Mouse (Mus musculus): ENCODE measurements around the gene Prr19.

Prr19 gene

DNA sequence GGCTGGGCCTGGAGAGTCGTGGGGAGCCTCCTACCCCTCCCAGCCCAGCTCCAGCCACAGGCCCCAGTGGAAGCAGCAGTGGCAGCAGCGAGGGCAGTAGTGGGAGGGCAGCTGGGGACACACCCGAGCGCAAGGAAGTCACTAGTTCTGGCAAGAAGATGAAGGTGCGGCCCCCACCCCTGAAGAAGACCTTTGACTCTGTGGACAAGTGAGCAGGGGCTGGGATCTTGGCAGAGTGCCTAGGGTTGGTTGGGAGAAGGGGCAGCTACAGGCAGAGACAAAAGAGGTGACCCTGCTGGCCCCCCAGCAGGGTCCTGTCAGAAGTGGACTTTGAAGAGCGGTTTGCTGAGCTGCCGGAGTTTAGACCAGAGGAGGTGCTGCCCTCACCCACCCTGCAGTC is 9.1 kb upstream of the Prr19 start:
- no peak for DNase-seq (ENCODE audit: low spot score in 2 of 2)

- DNase-seq (ENCODE audit: low spot score in 2 of 2): no peak
Observed at GRCm38 (mm10) chr7:25293191-25293739, 7.9 kb upstream of the Prr19 start.

- no peak for DNase-seq (ENCODE audit: low spot score in 2 of 2)
Observed at GRCm38 (mm10) chr7:25294495-25294894, 6.7 kb upstream of the Prr19 start.

DNA sequence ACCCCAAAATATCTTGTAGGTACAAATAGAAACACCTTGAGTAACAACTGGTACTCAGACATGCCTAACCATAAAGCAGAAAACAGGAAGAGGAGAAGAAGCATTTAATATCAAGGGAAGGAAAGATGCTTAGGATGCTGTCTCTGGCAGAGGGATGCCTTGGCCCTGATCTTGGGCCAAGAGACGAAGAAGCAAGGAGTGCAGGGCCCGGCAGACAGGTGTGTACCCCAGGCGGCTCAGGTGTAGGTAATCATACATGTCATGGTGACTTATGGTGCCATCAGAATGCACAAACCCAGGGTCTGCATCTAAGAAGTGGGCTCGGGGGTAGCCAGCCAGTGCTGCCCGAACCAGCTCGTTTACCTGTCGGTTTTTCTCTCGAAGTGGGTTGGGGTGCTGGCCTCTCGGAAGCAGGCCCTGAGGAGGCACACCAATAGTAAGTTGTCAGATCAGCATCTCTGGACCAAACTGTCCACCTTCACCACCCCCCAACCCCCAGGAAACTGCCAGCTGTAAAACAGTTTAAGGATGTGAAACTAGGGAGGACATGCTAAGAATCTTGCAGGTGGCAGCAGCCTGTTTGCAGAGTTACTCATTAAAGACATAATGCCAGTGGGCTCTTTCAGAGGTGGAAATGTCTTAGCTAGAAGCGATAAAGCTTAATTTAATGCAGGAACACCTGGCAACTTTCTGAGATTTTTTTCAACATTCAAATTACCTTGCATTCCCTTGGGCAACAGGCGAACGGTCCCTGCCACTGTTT is 6.1 kb upstream of the Prr19 start:
- DNase-seq (ENCODE audit: low spot score in 2 of 2): no peak

DNA sequence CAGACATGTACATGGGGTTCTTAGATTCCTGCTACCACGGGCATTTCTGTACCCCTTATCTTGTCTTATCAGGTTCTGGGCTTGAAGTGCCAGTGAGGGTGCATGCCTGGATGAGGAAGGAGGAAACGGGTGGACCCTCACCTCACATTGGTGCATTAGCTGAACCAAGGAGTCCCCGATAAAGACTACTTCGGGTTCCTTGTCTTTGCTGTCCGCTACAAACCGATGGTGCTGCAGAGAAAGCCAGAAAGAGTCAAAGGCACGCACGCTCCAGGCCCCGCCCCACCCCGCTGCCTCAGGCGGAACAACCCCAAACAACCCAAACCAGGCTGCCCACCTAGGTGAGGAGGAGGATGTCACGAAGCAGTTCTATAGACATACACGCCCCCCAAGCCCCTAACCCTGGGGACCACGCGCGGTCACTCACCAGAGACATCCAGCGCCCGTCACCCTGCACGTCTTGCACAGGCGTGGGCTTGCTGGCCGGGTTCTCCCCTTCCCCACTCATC is 4.2 kb upstream of the Prr19 start:
- DNase-seq (ENCODE audit: low spot score in 2 of 2): peak in 1 of 2 experiments; percentile 29

DNA sequence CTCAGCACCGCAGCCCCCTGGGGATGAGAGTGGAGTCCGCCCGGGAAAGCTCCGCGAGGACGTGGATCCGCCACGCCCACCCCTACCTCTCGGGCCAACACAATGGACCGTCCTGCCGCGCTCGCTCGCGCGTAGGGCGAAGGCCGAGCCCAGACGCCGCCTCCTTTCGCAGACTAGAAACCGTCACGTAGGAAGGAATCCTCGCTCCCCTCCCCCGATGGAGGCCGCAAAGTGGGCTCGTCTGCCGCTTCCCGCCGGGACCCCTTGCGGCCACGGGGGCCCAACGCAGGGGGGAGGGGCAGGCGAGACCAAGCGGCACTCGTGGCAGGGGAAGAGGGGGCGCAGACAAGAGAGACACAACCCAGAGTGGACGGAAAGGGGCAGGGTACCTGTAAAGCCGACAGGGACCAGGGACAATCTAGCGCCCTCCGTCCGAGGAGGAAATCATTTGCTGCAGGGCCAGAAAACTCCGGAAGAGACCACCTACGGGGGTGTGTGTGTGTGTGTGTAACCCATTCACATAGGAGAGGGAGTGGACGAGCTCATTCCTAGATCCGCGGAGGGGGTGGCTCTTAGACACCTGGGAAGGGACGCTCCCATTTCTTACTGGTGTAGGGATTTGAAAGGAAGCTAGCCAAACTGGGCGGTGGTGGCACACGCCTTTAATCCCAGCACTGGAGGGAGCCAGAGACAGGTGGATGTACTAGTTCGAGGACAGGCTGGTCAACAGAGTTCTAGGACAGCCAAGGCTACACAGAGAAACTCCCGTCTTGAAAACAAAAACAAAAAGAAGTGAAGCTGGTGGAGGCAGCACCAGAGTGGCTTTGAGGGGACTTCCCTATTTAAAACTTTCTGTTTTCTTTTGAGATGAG is 3.5 kb upstream of the Prr19 start, which contains the start of gene Pafah1b3:
Pafah1b3 (minus strand) TSS at position 533 of the 872 bp plus-strand sequence.
- DNase-seq (ENCODE audit: low spot score in 2 of 2): peak; percentile 81 to 86

- DNase-seq (ENCODE audit: low spot score in 2 of 2): no peak
Observed at GRCm38 (mm10) chr7:25303003-25303684, 1.9 kb downstream of the Prr19 start.

GRCm38 (mm10) chr7:25303685-25304006 is 2.4 kb downstream of the Prr19 start:
- no peak for DNase-seq (ENCODE audit: low spot score in 2 of 2)

GRCm38 (mm10) chr7:25305481-25305880 is 4.3 kb downstream of the Prr19 start:
- DNase-seq (ENCODE audit: low spot score in 2 of 2): no peak

DNA sequence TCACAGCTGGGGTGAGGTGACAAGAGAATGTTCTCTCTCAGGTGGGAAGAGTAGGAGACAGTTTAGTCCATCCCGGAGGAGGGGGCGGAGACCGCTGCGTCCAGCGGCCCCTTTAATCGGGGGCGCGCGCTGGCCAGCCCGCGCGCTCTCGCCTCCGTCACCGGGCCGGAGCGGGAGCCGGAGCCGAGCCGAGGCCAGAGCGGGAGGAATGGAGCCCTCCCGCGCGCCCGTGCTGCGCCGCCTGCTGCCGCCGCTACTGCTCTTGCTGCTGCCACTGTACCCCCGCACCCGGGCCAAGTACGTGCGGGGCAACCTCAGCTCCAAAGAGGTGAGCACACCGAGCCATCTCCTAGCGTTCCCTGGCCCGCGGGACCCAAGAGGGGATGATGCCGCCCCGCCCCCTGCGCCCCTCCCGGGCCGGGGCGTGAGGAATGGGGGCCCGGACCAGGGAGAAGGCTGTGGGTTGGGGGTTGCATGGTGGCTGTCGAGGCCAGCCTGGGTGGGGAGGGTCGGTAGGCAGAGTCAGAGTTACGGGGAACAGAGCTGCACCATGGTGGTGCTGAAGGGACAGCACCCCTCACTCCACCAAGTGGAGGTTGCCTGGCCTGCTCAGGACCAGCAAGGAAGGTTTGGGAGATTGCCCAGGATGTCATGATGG is 4.9 kb downstream of the Prr19 start, which contains the start of gene Tmem145:
Tmem145 (plus strand) TSS at position 151 of the 658 bp plus-strand sequence.
- no peak for DNase-seq (ENCODE audit: low spot score in 2 of 2)

DNA sequence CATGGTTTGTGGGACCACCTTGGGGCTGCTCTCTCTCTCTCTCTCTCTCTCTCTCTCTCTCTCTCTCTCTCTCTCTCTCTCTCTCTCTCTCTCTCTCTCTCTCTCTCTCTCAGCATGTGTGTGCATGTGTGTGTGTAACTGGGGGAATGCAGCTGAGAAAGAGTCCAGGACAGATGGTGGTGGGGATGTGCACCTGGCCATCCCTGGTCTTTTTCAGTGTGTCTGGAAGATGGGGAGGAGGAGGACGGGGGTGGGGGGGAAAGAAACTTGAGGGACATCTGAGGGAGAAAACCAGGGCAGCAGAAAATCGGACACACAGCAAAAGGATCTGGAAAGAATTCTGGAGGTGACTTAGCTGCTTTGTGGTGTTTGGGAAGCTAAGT is 5.4 kb downstream of the Prr19 start:
- no peak for DNase-seq (ENCODE audit: low spot score in 2 of 2)

DNA sequence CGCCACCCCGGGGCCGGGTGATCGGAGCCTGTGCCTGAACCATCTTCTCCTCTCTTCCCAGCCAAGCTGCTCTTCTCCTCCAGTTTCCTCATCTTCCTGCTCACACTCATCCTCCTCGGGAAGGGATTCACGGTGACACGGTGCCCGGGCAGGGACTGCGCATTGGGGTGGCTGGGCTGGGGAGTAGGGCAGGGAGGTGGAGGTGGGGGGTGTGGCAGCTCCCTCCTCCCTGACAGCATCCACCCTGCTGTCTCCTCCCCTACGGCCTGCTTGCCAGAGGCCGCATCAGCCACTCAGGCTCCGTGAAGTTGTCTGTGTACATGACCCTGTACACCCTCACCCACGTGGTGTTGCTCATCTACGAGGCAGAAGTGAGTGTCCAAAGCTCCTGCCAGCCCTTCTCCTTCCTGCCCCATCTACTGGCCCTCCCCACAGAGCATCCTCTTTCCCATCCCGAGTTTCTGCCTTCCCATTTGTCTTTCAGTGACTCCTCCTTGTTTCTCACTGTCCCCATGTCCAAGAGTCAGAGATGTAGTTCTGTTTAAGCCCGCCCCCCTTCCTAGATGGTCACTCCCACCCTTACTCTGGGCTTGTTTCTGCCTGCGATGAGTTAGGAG is 7.6 kb downstream of the Prr19 start:
- DNase-seq (ENCODE audit: low spot score in 2 of 2): no peak

GRCm38 (mm10) chr7:25309425-25309824 is 8.2 kb downstream of the Prr19 start:
- no peak for DNase-seq (ENCODE audit: low spot score in 2 of 2)

DNA sequence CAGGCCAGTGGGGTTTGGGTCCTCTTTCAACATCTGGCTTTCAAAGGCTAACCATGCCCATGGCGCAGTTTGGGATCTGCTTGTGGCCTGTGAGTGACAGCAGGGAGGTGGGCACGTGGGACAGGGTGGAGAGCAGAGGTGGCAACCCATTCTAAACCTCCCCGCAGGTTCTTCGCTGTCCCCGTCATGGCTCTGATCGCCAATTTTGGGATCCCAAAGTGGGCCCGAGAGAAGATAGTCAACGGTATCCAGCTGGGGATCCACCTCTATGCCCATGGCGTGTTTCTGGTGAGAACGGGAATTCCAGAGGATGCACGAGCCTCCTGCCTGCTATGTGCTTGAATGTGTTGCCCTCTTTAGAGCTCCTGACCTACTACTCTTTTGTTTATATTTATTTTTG is 10.0 kb downstream of the Prr19 start:
- DNase-seq (ENCODE audit: low spot score in 2 of 2): no peak

- no peak for DNase-seq (ENCODE audit: low spot score in 2 of 2)
Observed at GRCm38 (mm10) chr7:25313325-25313724, 12.1 kb downstream of the Prr19 start.

- no peak for DNase-seq (ENCODE audit: low spot score in 2 of 2)
Observed at GRCm38 (mm10) chr7:25314606-25315305, 13.5 kb downstream of the Prr19 start.

DNA sequence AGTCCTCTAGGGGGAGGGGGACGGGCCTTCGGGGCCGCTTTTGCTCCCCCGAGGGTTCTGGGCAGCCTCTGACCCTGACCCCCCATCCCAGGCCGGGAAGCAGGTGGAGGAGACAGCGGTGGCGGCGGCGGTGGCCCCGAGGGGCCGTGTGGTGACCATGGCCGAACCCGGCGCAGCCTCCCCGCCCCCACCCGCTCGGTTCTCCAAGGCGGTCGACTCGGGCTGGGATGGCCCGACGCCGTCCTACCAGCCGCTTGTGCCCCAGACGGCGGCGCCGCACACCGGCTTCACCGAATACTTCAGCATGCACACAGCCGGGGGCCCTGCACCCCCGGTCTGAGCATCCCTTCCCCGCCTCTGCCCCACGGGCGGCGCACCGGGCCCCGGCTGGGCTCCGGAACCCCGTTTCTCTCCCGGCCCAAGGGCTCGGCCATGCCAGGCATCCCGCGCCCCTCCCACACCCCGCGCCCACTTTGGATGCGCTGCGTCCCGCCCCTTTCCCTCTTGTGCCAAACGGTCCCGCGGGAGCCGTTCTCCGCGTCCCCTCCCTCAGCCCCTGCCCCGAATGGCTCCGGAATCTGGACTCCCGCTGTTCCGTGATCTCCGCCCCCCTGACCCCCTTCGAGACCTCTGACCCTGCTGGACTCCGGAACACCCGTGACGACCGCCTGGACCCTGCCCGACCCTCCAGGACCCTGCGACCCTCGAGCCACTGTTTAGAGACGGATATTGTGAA is 14.3 kb downstream of the Prr19 start:
- DNase-seq (ENCODE audit: low spot score in 2 of 2): peak in 1 of 2 experiments; percentile 42

DNA sequence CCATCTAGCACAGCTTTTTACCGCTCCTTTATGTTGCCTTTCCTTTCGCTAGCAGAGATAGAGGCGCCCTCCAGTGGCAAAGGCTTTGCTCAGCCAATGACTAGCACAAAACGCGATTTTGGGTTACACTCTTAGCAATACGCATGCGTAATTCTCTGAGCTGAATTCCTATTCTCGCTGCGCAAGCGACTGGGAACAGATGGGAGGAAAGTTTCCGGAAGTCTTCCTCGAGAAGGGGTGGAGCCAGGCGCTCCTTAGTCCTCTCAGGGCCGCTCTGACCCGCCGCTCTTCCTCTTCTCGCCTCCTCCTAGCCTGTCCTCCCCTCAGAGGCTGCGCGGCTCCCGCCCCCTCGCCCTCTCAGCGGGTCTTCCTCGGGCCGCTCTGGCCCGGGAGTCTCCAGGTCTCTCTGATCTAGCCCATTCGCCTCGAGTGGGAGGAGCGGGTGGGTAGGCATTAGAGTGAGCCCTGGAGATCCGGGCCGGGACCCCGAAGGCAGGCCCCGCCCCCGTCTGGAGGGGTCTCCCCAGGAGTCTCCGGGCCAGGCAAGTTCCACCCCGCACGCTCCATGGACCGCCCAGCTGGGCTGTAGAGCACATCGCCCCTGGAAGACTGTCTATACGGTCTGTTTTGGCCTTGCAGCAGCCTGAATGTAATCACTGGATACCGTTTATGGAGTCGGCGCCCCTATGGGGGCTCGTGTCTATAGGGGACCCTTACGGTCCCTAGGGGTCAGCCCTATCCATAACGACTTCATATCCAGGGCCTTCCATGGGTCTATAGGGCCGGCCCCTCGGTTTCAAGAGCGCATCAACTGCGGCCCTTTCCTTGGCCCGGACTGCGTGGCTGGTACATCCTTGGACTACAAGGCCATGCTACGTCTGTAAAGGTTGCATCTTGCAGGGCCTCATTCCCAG is 15.6 kb downstream of the Prr19 start, which contains the start of gene Megf8:
Megf8 (plus strand) TSS at position 633 of the 914 bp plus-strand sequence.
- DNase-seq (ENCODE audit: low spot score in 2 of 2): peak; percentile 93
